Mouse (Mus musculus): ENCODE data around the gene Itpka. TPM values are rescaled to one million over a fixed set of nuclear protein-coding genes. Genes with fewer than 3 reads are reported as not detected.
"Not testable (repeated sequence)": the region's sequence is repeated elsewhere in the genome, so short reads cannot be mapped to it uniquely, and the experiment has no call there.

Itpka gene
- polyA plus RNA-seq, 1 experiment = 0.21 TPM

- peaks cover 6% of the 10 kb centered on the region for H3K79me3 ChIP-seq (ENCODE audit: low read depth)
- TF ChIP-seq FOSL1 (IDR thresholded peaks at IDR 0.05; ENCODE audit: insufficient read depth, low read length, poor library complexity, severe bottlenecking) (no peak), USF1 (IDR thresholded peaks at IDR 0.05; ENCODE audit: low read depth) (no peak)
- H3K36me3 ChIP-seq (ENCODE audit: control insufficient read depth, insufficient read depth) = peaks cover 34% of the 10 kb centered on the region
- no peaks in the 10 kb centered on the region for H3K27me3 ChIP-seq (ENCODE audit: control insufficient read depth, insufficient read depth, insufficient read length)
- H3K4me3 ChIP-seq (ENCODE audit: insufficient read depth, poor library complexity, severe bottlenecking) = no peak overlapping the region
- peaks cover 9% of the 10 kb centered on the region for H3K79me2 ChIP-seq (ENCODE audit: control insufficient read depth, insufficient read depth)
- no peak overlapping the region for H3ac ChIP-seq (ENCODE audit: control insufficient read depth, insufficient read length, low read depth)
These were observed 39.0 kb upstream of the Itpka start for GRCm38 (mm10) chr2:119703171-119703570.

GRCm38 (mm10) chr2:119707676-119708075, 34.5 kb upstream of the Itpka start:
- no peak for TF ChIP-seq MYOG (IDR thresholded peaks at IDR 0.05; ENCODE audit: control insufficient read depth, extremely low read depth, insufficient read length)
- TF ChIP-seq MYOD1 (IDR thresholded peaks at IDR 0.05; ENCODE audit: control insufficient read depth, insufficient read length, low read depth) = no peak
- no peak for TF ChIP-seq USF1 (IDR thresholded peaks at IDR 0.05; ENCODE audit: low read depth)
- no peak for TF ChIP-seq CTCF (IDR thresholded peaks at IDR 0.05; ENCODE audit: control insufficient read depth, insufficient read depth, insufficient read length)
- no peak for TF ChIP-seq CEBPB (IDR thresholded peaks at IDR 0.05; ENCODE audit: low read depth)
- no peak for TF ChIP-seq MAX (IDR thresholded peaks at IDR 0.05)
- no peak for TF ChIP-seq FOSL1 (IDR thresholded peaks at IDR 0.05; ENCODE audit: insufficient read depth, low read length, poor library complexity, severe bottlenecking)
- Histone ChIP-seq H3K79me3 (ENCODE audit: low read depth) (no peaks in the 10 kb centered on the region), H3K4me3 (ENCODE audit: insufficient read depth, poor library complexity, severe bottlenecking) (no peak overlapping the region), H3K27me3 (ENCODE audit: control insufficient read depth, insufficient read depth, insufficient read length) (no peaks in the 10 kb centered on the region), H3ac (ENCODE audit: control insufficient read depth, insufficient read length, low read depth) (no peak overlapping the region), H3K79me2 (ENCODE audit: control insufficient read depth, insufficient read depth) (peaks cover 5% of the 10 kb centered on the region), H3K36me3 (ENCODE audit: control insufficient read depth, insufficient read depth) (peaks cover 56% of the 10 kb centered on the region)

- Histone ChIP-seq H3K79me3 (ENCODE audit: low read depth) (no peaks in the 10 kb centered on the region), H3ac (ENCODE audit: control insufficient read depth, insufficient read length, low read depth) (no peak overlapping the region), H3K36me3 (ENCODE audit: control insufficient read depth, insufficient read depth) (peaks cover 59% of the 10 kb centered on the region), H3K79me2 (ENCODE audit: control insufficient read depth, insufficient read depth) (no peaks in the 10 kb centered on the region), H3K4me3 (ENCODE audit: insufficient read depth, poor library complexity, severe bottlenecking) (no peak overlapping the region), H3K27me3 (ENCODE audit: control insufficient read depth, insufficient read depth, insufficient read length) (no peaks in the 10 kb centered on the region)
- TF ChIP-seq FOSL1 (IDR thresholded peaks at IDR 0.05; ENCODE audit: insufficient read depth, low read length, poor library complexity, severe bottlenecking) = no peak
- no peak for TF ChIP-seq CTCF (IDR thresholded peaks at IDR 0.05; ENCODE audit: control insufficient read depth, insufficient read depth, insufficient read length)
- no peak for TF ChIP-seq MAX (IDR thresholded peaks at IDR 0.05)
- no peak for TF ChIP-seq MYOG (IDR thresholded peaks at IDR 0.05; ENCODE audit: control insufficient read depth, extremely low read depth, insufficient read length)
- no peak for TF ChIP-seq MYOD1 (IDR thresholded peaks at IDR 0.05; ENCODE audit: control insufficient read depth, insufficient read length, low read depth)
- no peak for TF ChIP-seq CEBPB (IDR thresholded peaks at IDR 0.05; ENCODE audit: low read depth)
- no peak for TF ChIP-seq USF1 (IDR thresholded peaks at IDR 0.05; ENCODE audit: low read depth)
These were observed 32.1 kb upstream of the Itpka start for GRCm38 (mm10) chr2:119710011-119710410.

- not testable (repeated sequence) for H3K79me3 ChIP-seq (ENCODE audit: low read depth); H3K27me3 ChIP-seq (ENCODE audit: control insufficient read depth, insufficient read depth, insufficient read length); H3ac ChIP-seq (ENCODE audit: control insufficient read depth, insufficient read length, low read depth); H3K4me3 ChIP-seq (ENCODE audit: insufficient read depth, poor library complexity, severe bottlenecking); H3K79me2 ChIP-seq (ENCODE audit: control insufficient read depth, insufficient read depth)
- peaks cover 59% of the 10 kb centered on the region for H3K36me3 ChIP-seq (ENCODE audit: control insufficient read depth, insufficient read depth)
These were observed 26.3 kb upstream of the Itpka start for GRCm38 (mm10) chr2:119715868-119716267.

- Histone ChIP-seq H3K4me3 (ENCODE audit: insufficient read depth, poor library complexity, severe bottlenecking) (no peak overlapping the region), H3K79me3 (ENCODE audit: low read depth) (no peaks in the 10 kb centered on the region), H3K36me3 (ENCODE audit: control insufficient read depth, insufficient read depth) (peaks cover 60% of the 10 kb centered on the region), H3K79me2 (ENCODE audit: control insufficient read depth, insufficient read depth) (no peaks in the 10 kb centered on the region), H3ac (ENCODE audit: control insufficient read depth, insufficient read length, low read depth) (no peak overlapping the region), H3K27me3 (ENCODE audit: control insufficient read depth, insufficient read depth, insufficient read length) (no peaks in the 10 kb centered on the region)
- TF ChIP-seq MYOG (IDR thresholded peaks at IDR 0.05; ENCODE audit: control insufficient read depth, extremely low read depth, insufficient read length) (no peak), MYOD1 (IDR thresholded peaks at IDR 0.05; ENCODE audit: control insufficient read depth, insufficient read length, low read depth) (no peak), FOSL1 (IDR thresholded peaks at IDR 0.05; ENCODE audit: insufficient read depth, low read length, poor library complexity, severe bottlenecking) (no peak), CEBPB (IDR thresholded peaks at IDR 0.05; ENCODE audit: low read depth) (no peak), USF1 (IDR thresholded peaks at IDR 0.05; ENCODE audit: low read depth) (no peak), MAX (IDR thresholded peaks at IDR 0.05) (no peak), CTCF (IDR thresholded peaks at IDR 0.05; ENCODE audit: control insufficient read depth, insufficient read depth, insufficient read length) (no peak)
These were observed 21.1 kb upstream of the Itpka start for GRCm38 (mm10) chr2:119721070-119721469.

- H3K36me3 ChIP-seq (ENCODE audit: control insufficient read depth, insufficient read depth) = peaks cover 63% of the 10 kb centered on the region
- TF ChIP-seq CEBPB (IDR thresholded peaks at IDR 0.05; ENCODE audit: low read depth) = no peak
- no peak for TF ChIP-seq FOSL1 (IDR thresholded peaks at IDR 0.05; ENCODE audit: insufficient read depth, low read length, poor library complexity, severe bottlenecking)
- no peak for TF ChIP-seq MYOD1 (IDR thresholded peaks at IDR 0.05; ENCODE audit: control insufficient read depth, insufficient read length, low read depth)
- no peak for TF ChIP-seq CTCF (IDR thresholded peaks at IDR 0.05; ENCODE audit: control insufficient read depth, insufficient read depth, insufficient read length)
- TF ChIP-seq MAX (IDR thresholded peaks at IDR 0.05) = no peak
- TF ChIP-seq MYOG (IDR thresholded peaks at IDR 0.05; ENCODE audit: control insufficient read depth, extremely low read depth, insufficient read length) = no peak
- no peak for TF ChIP-seq USF1 (IDR thresholded peaks at IDR 0.05; ENCODE audit: low read depth)
- H3K4me3 ChIP-seq (ENCODE audit: insufficient read depth, poor library complexity, severe bottlenecking) = no peak overlapping the region
- H3K27me3 ChIP-seq (ENCODE audit: control insufficient read depth, insufficient read depth, insufficient read length) = no peaks in the 10 kb centered on the region
- no peaks in the 10 kb centered on the region for H3K79me3 ChIP-seq (ENCODE audit: low read depth)
- no peak overlapping the region for H3ac ChIP-seq (ENCODE audit: control insufficient read depth, insufficient read length, low read depth)
- no peaks in the 10 kb centered on the region for H3K79me2 ChIP-seq (ENCODE audit: control insufficient read depth, insufficient read depth)
These were observed 14.2 kb upstream of the Itpka start for GRCm38 (mm10) chr2:119727762-119728416.

All from C2C12 (cell line).